Mouse (Mus musculus) ovary, adult 10 weeks (tissue): ENCODE data around the gene Gm14391. TPM values are rescaled to one million over a fixed set of nuclear protein-coding genes. Genes with fewer than 3 reads are reported as not detected.

ENCODE experiments used
- polyA plus RNA-seq: library from polyadenylated mRNA; stranded (reverse); fragments of 350-450 nt; fragmentation: Illumina TruSeq; extraction: RNeasy Lipid Tissue Mini Kit (QIAGEN cat#74804); gene quantifications from one replicate; pipeline ENCODE4 v1.2.3, GENCODE M21; 2014

Gene Gm14391
- 47.6 TPM for polyA plus RNA-seq

DNA sequence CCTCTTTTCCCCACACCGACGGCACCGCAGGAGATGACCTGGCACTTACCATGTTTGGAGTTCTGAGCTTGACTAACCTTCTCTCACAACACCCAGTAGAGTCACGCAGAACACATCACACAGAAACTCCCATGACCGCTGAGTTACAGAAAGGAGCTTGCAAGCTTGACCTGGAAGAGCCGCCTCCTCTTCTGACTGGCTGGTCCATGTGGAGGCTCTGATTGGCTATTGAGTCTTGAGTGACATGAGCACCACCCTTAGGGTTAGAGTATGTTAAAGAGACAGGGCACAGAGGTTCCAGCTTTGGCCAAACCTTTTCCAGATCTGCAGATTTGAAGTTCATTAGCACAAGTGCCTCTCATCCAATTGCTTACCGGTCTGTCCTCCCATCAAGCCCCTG lies at the start of gene Gm14391:
TSS of gene Gm14391 (minus strand) at position 186 of the 400 bp plus-strand sequence.

DNA sequence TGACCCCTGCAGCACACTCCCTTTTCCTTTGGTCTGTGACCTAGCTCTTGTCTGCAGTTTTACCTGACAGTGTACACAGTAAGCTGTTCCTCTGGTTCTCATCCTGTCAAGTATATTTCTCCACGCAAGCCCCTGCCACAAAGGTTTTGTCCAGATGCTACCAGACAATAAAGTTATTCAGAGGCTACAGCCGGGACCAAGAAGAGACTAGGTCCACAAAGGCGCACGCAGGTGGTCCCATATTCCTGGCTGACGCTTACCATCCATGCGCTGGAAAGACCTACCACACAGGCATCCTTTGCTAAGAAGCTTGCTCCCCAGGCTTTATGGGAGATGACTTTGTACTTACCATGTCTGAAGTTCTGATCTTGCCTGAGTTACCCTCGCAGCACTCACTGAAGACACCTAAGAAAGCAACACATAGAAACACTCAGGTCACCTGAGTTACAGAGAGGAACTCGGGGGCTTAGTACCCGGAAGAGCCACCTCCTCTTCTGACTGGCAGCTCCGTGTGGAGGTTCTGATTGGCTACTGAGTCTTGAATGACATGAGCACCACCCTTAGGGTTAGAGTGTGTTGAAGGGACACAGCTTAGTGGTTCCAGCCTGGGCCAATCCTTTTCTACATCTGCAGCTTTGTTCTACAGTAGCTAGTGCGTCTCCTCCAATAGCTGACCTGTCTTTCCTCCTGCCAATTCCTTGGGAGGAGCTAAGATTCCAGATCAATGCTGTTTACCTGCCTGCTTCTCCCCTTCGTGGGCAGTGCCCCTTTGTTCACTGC lies 31.1 kb downstream of the Gm14391 start, which contains the start of gene Gm14443:
TSS of gene Gm14443 (minus strand) at position 471 of the 780 bp plus-strand sequence.

DNA sequence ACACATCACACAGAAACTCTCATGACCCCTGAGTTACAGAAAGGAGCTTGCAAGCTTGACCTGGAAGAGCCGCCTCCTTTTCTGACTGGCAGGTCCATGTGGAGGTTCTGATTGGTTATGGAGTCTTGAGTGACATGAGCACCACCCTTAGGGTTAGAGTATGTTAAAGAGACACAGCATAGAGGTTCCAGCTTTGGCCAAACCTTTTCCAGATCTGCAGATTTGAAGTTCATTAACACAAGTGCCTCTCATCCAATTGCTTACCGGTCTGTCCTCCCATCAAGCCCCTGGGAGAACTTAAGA lies 64.8 kb downstream of the Gm14391 start, which contains the start of gene Gm14399:
TSS of gene Gm14399 (minus strand) at position 20 of the 303 bp plus-strand sequence.

Other genes starting within 250 kb of the Gm14391 start
- 0.97 TPM for gene Gm14444, start 196.7 kb downstream of the Gm14391 start, polyA plus RNA-seq
- gene Gm14393, start 139.1 kb downstream of the Gm14391 start, polyA plus RNA-seq, result 2.9 TPM
- 63.9 TPM for gene Gm14399, start 64.9 kb downstream of the Gm14391 start, polyA plus RNA-seq
- 3.1 TPM for gene Gm14443, start 31.0 kb downstream of the Gm14391 start, polyA plus RNA-seq
- 64.1 TPM for gene Gm14440, start 68.2 kb upstream of the Gm14391 start, polyA plus RNA-seq
- gene Gm4631, start 131.3 kb upstream of the Gm14391 start, polyA plus RNA-seq, result 103 TPM
- gene Zfp968, start 165.5 kb upstream of the Gm14391 start, polyA plus RNA-seq, result 26.0 TPM
- gene Gm4724, start 228.9 kb upstream of the Gm14391 start, polyA plus RNA-seq, result 64.5 TPM